Mouse (Mus musculus) layer of hippocampus, adult 9-10 months (tissue): ENCODE results near the gene Rcn3.

Experiments used
- DNase-seq: peaks from one replicate; pipeline ENCODE4 v3.0.0; 2022; ENCODE audit warnings: low spot score

The Rcn3 gene

DNA sequence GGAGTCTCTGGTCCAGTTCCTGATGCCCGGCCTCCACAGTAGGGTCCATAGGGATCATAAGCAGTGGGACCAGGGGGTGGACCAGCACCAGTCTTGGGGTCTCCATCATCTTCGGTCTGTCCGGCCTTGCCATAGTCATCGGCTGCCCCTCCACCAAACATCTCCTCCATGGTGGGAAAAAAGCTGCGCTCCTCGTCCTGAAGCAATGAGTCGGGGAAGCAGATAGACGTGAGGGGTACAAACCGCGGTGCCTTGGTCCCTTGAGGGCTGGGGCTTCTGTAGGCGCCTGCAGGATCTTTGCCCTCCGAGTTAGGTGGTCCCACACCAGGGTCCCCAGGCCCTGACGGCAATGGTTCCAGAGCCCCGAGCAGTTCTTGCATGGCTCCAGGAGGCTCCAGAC, 44.5 kb downstream of the Rcn3 start:
- no peak for DNase-seq

DNA sequence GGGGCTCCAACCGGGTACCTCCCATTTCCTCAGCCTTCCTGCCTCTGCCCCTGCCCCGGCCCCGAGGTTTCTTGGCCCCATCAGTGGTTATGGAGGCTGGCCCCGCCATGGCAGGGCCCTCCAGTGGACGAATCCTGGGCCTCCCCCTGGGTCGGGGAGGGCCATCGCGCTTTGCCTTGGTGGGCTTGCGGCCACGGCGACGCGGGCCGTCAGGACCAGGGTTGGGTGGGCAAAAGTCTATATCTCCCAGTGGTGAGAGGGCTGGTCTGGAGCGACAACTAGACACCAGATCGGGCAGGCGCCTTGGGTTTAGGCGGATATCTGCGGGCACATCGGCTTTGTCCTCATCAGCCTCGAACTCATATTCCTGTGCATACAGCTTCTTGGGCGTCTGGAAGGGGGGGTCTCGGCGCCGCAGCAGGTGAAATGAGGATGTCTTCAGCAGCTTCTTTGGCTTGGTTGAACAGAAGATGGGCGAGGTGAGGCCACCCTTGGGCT, 45.1 kb downstream of the Rcn3 start:
- DNase-seq: no peak

DNA sequence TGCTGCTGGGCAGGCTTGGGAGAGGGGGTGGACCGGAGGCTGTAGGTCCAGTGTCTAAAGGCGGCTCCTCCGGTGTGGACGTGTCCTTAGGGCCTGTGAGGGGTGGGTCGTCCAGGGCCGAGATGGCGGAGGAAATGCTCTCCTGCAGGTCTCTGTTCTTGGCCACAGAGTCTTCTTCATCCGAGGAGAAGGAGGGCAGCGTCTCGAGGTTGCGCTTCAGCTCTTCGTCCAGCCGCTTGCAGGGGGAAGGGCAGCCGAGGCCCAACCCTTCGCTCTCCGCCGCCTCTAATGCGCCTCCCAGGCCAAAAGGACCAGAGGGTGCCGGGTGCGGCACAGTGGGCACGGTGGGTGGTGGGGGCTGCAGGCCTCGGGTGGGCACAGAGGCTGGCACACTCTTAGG, 46.3 kb downstream of the Rcn3 start:
- DNase-seq: no peak

- no peak for DNase-seq
Observed at GRCm38 (mm10) chr7:45043307-45043706, 48.7 kb downstream of the Rcn3 start.

GRCm38 (mm10) chr7:45040851-45041250, 51.2 kb downstream of the Rcn3 start:
- DNase-seq: no peak

DNA sequence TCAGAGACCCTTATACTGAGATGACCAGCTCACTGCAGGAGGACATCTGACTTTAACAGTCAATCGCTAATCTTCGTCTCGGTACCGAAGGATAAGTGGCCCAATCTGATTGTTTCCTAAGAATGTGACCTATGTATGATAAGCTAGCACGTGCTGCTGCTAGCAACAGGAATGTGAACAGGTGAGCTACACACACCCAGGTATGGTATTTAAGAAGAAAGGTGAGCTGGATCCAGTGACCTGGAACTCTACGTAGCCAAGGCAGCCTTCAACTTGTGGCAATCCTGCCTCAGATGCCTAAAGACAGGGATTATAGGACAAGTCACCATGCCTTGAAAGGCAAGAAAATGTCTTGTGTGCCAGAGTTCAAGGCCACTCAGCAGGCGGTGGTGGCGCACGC, 53.6 kb downstream of the Rcn3 start:
- no peak for DNase-seq

DNA sequence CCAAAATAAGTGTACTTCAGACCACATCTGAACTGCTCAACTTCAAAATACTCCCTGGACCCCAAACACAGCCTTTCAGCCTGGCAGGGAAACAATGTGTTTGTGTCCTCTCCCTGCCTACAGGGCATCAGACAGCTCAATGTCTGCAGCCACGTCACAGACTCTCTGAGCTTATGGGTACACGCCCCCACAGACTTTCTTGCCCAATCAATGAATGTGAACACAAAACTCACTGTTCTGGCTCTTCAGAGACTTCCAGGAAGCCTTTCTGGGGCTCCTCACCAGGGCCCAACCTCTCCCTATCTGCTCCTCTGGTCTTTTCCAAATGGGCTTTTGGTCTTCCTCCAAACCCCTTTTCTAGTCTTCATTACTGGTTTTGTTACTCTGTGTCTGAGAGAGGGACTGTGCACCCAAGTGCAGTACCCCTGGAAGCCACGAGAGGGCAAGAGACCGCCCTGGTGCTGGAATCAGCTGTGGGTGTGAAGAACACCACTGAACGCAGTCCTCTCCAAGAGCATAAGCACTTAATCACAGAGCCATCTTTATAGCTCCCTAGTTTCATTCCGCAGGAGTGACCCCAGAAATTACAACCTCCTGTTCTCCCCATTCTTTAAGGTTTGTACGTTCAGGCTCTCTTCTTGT, 54.2 kb downstream of the Rcn3 start:
- no peak for DNase-seq

DNA sequence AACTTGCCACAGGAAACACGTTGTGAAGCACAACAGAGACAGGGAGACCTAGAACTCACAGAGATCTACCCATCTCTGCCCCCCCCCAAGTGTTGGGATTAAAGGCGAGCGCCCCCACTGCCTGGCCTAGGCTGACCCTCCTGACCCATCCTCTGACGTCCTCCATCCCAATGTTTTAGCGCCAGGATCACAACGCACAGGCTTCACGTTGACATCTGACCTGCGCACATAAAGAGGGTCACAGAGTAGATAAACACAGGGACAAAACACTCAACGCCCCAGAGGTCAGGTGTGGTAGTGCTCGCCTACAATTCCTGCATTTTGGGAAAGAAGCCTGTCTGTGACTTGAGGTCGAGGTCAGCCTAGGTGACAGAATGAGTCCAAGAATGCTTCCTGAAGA, 55.3 kb downstream of the Rcn3 start:
- no peak for DNase-seq

GRCm38 (mm10) chr7:45035631-45036030, 56.4 kb downstream of the Rcn3 start:
- no peak for DNase-seq

GRCm38 (mm10) chr7:45033722-45034359, 58.2 kb downstream of the Rcn3 start:
- no peak for DNase-seq
